ENCODE assay signal across 23 mouse cellular contexts in the genomic region with DNA sequence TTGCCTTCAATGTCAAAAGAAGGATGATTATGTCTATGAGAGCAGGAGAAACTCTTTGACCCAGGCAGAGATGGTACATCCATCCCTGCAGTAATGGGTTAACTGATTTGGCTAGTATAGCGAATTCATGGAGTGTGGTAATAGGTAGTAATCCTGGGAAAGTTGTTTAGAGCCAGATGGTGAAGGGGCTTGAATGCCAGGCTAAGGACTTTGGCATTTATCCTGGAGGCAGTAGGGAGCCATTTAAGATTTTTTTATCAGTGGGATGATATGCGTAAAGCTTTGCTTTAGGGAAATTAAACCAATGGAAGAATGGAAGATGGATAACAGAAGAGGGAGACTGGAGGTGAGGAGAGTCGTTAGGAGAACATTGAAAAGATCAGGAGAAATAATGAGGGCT.
A peak's percentile ranks its signal among the peaks of the same experiment; 100 is the strongest.
DNase-seq lines count a peak whose midpoint lies in the region; ATAC-seq and TF ChIP-seq lines count a peak whose summit lies in the region.
"Had no signal": no experiment of that assay in that cellular context is flagged by ENCODE, and none has a peak within 500 bp of the region (broad histone marks: within the 10 kb centered on the region; RNA-seq: fewer than 3 reads in every experiment).

No protein-coding gene starts in this region.

- H3K9ac ChIP-seq in forebrain, embryonic 14.5 days (ENCODE audit: low read length), result no peak overlapping the region
- H3K9ac ChIP-seq in forebrain, postnatal 0 days, result no peak overlapping the region
- H3K9ac ChIP-seq in midbrain, postnatal 0 days (replicated peaks; ENCODE audit: low read length, poor library complexity, severe bottlenecking), result no peak overlapping the region
- no peak overlapping the region for H3K9ac ChIP-seq in midbrain, embryonic 15.5 days
- H3K9ac ChIP-seq: embryonic facial prominence, embryonic 12.5 days; forebrain, embryonic 13.5 days had no signal

- no peaks in the 10 kb centered on the region for H3K9me3 ChIP-seq in forebrain, embryonic 14.5 days (replicated peaks; ENCODE audit: control insufficient read depth, low read length)
- H3K9me3 ChIP-seq in forebrain, postnatal 0 days (ENCODE audit: low read length), result no peaks in the 10 kb centered on the region
- H3K9me3 ChIP-seq in midbrain, postnatal 0 days (ENCODE audit: low read length), result no peaks in the 10 kb centered on the region
- no peaks in the 10 kb centered on the region for H3K9me3 ChIP-seq in midbrain, embryonic 15.5 days
- H3K9me3 ChIP-seq: embryonic facial prominence, embryonic 10.5 days; embryonic facial prominence, embryonic 12.5 days; forebrain, embryonic 13.5 days had no signal

- H3K27ac ChIP-seq in forebrain, embryonic 14.5 days (ENCODE audit: low read depth, low read length), result no peak overlapping the region
- H3K27ac ChIP-seq in forebrain, postnatal 0 days (ENCODE audit: low read depth, low read length), result no peak overlapping the region
- no peak overlapping the region for H3K27ac ChIP-seq in midbrain, postnatal 0 days (ENCODE audit: low read depth, low read length)
- H3K27ac ChIP-seq in midbrain, embryonic 15.5 days, result no peak overlapping the region
- H3K27ac ChIP-seq: embryonic facial prominence, embryonic 10.5 days; embryonic facial prominence, embryonic 12.5 days; forebrain, embryonic 13.5 days had no signal

- 33% methylated on average over 3 of the region's 3 CpGs for WGBS in forebrain, embryonic 14.5 days
- WGBS in forebrain, postnatal 0 days, result 25% methylated on average over 3 of the region's 3 CpGs
- 70% methylated on average over 3 of the region's 3 CpGs for WGBS in midbrain, postnatal 0 days
- WGBS in midbrain, embryonic 15.5 days, result 69% methylated on average over 3 of the region's 3 CpGs

- H3K4me3 ChIP-seq in forebrain, embryonic 14.5 days (ENCODE audit: low read depth, low read length), result no peak overlapping the region
- no peak overlapping the region for H3K4me3 ChIP-seq in forebrain, postnatal 0 days (ENCODE audit: low read depth, low read length)
- no peak overlapping the region for H3K4me3 ChIP-seq in midbrain, postnatal 0 days (ENCODE audit: low read depth, low read length)
- no peak overlapping the region for H3K4me3 ChIP-seq in midbrain, embryonic 15.5 days
- H3K4me3 ChIP-seq: embryonic facial prominence, embryonic 10.5 days; embryonic facial prominence, embryonic 12.5 days; forebrain, embryonic 13.5 days had no signal

- H3K4me2 ChIP-seq in forebrain, embryonic 14.5 days (ENCODE audit: low read length), result no peak overlapping the region
- no peak overlapping the region for H3K4me2 ChIP-seq in forebrain, postnatal 0 days (ENCODE audit: low read depth)
- no peak overlapping the region for H3K4me2 ChIP-seq in midbrain, postnatal 0 days (ENCODE audit: low read depth, low read length, poor library complexity, severe bottlenecking)
- H3K4me2 ChIP-seq in midbrain, embryonic 15.5 days, result no peak overlapping the region
- H3K4me2 ChIP-seq: embryonic facial prominence, embryonic 12.5 days; forebrain, embryonic 13.5 days had no signal

- DNase-seq in cerebellum, postnatal 10 days, result peak; percentile 67 to 71
- DNase-seq in cerebellum, adult 11 months, result no peak
- DNase-seq in forebrain, embryonic 14.5 days (ENCODE audit: low spot score), result peak; percentile 35
- no peak for DNase-seq in forebrain, postnatal 0 days
- peak; percentile 38 for DNase-seq in midbrain, postnatal 0 days (ENCODE audit: low spot score)
- DNase-seq: adrenal gland, adult 8-10 months; adrenal gland, postnatal 14 days; adrenal gland, postnatal 36 days; B cell, adult 2 months; cerebellum, adult 11-12 months; cerebellum, adult 2 months; cerebellum, adult 9-11 months; cerebellum, postnatal 36 days had no signal

- no peak for TF ChIP-seq CTCF in forebrain, postnatal 0 days (IDR thresholded peaks at IDR 0.05; ENCODE audit: low read depth)
- no peak for TF ChIP-seq CTCF in midbrain, postnatal 0 days (IDR thresholded peaks at IDR 0.05)

- peaks cover 5% of the 10 kb centered on the region; the same call in 1 of the 2 replicates for H3K4me1 ChIP-seq in forebrain, embryonic 14.5 days (ENCODE audit: control insufficient read depth, insufficient read depth, low read length)
- H3K4me1 ChIP-seq in forebrain, postnatal 0 days (ENCODE audit: insufficient read depth), result no peaks in the 10 kb centered on the region; the same call in 1 of the 2 replicates
- no peaks in the 10 kb centered on the region for H3K4me1 ChIP-seq in midbrain, postnatal 0 days (ENCODE audit: insufficient read depth, low read length)
- H3K4me1 ChIP-seq in midbrain, embryonic 15.5 days, result no peaks in the 10 kb centered on the region
- H3K4me1 ChIP-seq: embryonic facial prominence, embryonic 10.5 days; embryonic facial prominence, embryonic 12.5 days had no signal

- ATAC-seq in forebrain, embryonic 14.5 days, result no peak
- no peak for ATAC-seq in forebrain, postnatal 0 days
- no peak for ATAC-seq in midbrain, postnatal 0 days (ENCODE audit: low FRiP score)
- ATAC-seq in midbrain, embryonic 15.5 days (replicated peaks), result no peak
- ATAC-seq: activated CD4-positive, CD25-positive, alpha-beta regulatory T cell, adult 4 months; CD4-positive, CD25-positive, alpha-beta regulatory T cell, adult 4 months; forebrain, embryonic 13.5 days; forebrain, embryonic 16.5 days; Patski had no signal

- no peaks in the 10 kb centered on the region for H3K27me3 ChIP-seq in forebrain, embryonic 14.5 days (replicated peaks; ENCODE audit: control insufficient read depth, insufficient read depth, low read length)
- no peaks in the 10 kb centered on the region; the same call in 1 of the 2 replicates for H3K27me3 ChIP-seq in forebrain, postnatal 0 days (ENCODE audit: insufficient read depth, low read length)
- no peaks in the 10 kb centered on the region for H3K27me3 ChIP-seq in midbrain, postnatal 0 days (ENCODE audit: insufficient read depth, low read length)
- no peaks in the 10 kb centered on the region for H3K27me3 ChIP-seq in midbrain, embryonic 15.5 days (replicated peaks)
- H3K27me3 ChIP-seq: CH12.LX; embryonic facial prominence, embryonic 12.5 days; forebrain, embryonic 13.5 days; Patski had no signal

- no peaks in the 10 kb centered on the region for H3K36me3 ChIP-seq in forebrain, embryonic 14.5 days (ENCODE audit: control insufficient read depth, insufficient read depth, low read length)
- no peaks in the 10 kb centered on the region for H3K36me3 ChIP-seq in forebrain, postnatal 0 days (ENCODE audit: insufficient read depth)
- H3K36me3 ChIP-seq in midbrain, postnatal 0 days (ENCODE audit: insufficient read depth, low read length), result no peaks in the 10 kb centered on the region
- H3K36me3 ChIP-seq in midbrain, embryonic 15.5 days (replicated peaks), result no peaks in the 10 kb centered on the region
- H3K36me3 ChIP-seq: embryonic facial prominence, embryonic 10.5 days; embryonic facial prominence, embryonic 12.5 days; G1E had no signal

Comparison
In these comparisons a context has a peak if more than half of its experiments do, and no peak if none do; other contexts are left out.
1. DNase-seq: peak in cerebellum, postnatal 10 days (2 of 2), forebrain, embryonic 14.5 days (single experiment) and midbrain, postnatal 0 days (single experiment); none in cerebellum, adult 11 months (single experiment) and forebrain, postnatal 0 days (single experiment).